Mouse (Mus musculus) hindbrain, embryonic 11.5 days (tissue): ENCODE measurements around the gene Izumo4. TPM values are rescaled to one million over a fixed set of nuclear protein-coding genes. Genes with fewer than 3 reads are reported as not detected.

ENCODE experiments used
- ATAC-seq: fragments of 200-750 bp; cut with Nextera tagmentation; 2 replicates; pipeline ENCODE4 v1.8.0; 2017; ENCODE audit warnings: mild to moderate bottlenecking, moderate TSS enrichment, moderate library complexity; ENCODE audit not compliant: low FRiP score
- DNase-seq: peaks from one replicate; pipeline ENCODE4 v3.0.0-alpha.2; 2015; ENCODE audit warnings: low spot score
- H3K27ac ChIP-seq: fragments of 300-500 bp; sonication (generic); 2 replicates; pipeline ENCODE4 v1.5.1; 2014; ENCODE audit warnings: mild to moderate bottlenecking, low read depth, low read length
- H3K27me3 ChIP-seq: fragments of 300-500 bp; sonication (generic); 2 replicates; pipeline ENCODE4 v1.6.1; 2014; ENCODE audit warnings: mild to moderate bottlenecking, low read length, moderate library complexity, mixed read lengths; ENCODE audit not compliant: control insufficient read depth, insufficient read depth
- H3K36me3 ChIP-seq: fragments of 300-500 bp; sonication (generic); 2 replicates; pipeline ENCODE4 v1.6.1; 2014; ENCODE audit warnings: mild to moderate bottlenecking, low read length, moderate library complexity, mixed read lengths; ENCODE audit not compliant: control insufficient read depth, insufficient read depth
- H3K4me1 ChIP-seq: fragments of 300-500 bp; sonication (generic); replicated peaks from 2 replicates; pipeline ENCODE4 v1.6.1; 2014; ENCODE audit warnings: low read length, mixed read lengths; ENCODE audit not compliant: control insufficient read depth, insufficient read depth
- H3K4me2 ChIP-seq: fragments of 300-500 bp; sonication (generic); replicated peaks from 2 replicates; pipeline ENCODE4 v1.6.1; 2014; ENCODE audit warnings: mild to moderate bottlenecking, low read depth, low read length
- H3K4me3 ChIP-seq: fragments of 300-500 bp; sonication (generic); 2 replicates; pipeline ENCODE4 v1.5.1; 2014; ENCODE audit warnings: low read depth, low read length
- H3K9ac ChIP-seq: fragments of 300-500 bp; sonication (generic); 2 replicates; pipeline ENCODE4 v1.6.1; 2014; ENCODE audit warnings: low read depth, low read length
- H3K9me3 ChIP-seq: fragments of 300-500 bp; sonication (generic); 2 replicates; pipeline ENCODE4 v1.6.1; 2016; ENCODE audit warnings: low read length; ENCODE audit not compliant: control insufficient read depth
- WGBS: fragments of 180-500 bp; shearing (Covaris S2); extraction: QIAGEN DNeasy Blood & Tissue Kit; methylation state at CpG from one replicate; pipeline ENCODE4 v1.1.7; 2014; 5-methylcytosine and 5-hydroxymethylcytosine counted together
- polyA plus RNA-seq: library from polyadenylated mRNA; unstranded; fragments of >200 nt; fragmentation: Nextera tagmentation; extraction: Ambion mirVana; gene quantifications from 2 replicates; pipeline ENCODE4 v1.2.1, GENCODE M21; 2014

The Izumo4 gene
- polyA plus RNA-seq, 1 experiment from 2014 or later, result 11.4 TPM

GRCm38 (mm10) chr10:80697812-80698211, 4.2 kb upstream of the Izumo4 start:
- no peak overlapping the region for H3K4me2 ChIP-seq
- no peaks in the 10 kb centered on the region for H3K9me3 ChIP-seq
- WGBS, result 89% methylated on average over 9 of the region's 9 CpGs
- H3K27ac ChIP-seq, result no peak overlapping the region
- no peak for ATAC-seq
- H3K36me3 ChIP-seq, result peaks cover 5% of the 10 kb centered on the region; the same call in 1 of the 2 replicates
- no peak overlapping the region for H3K9ac ChIP-seq
- DNase-seq, result no peak
- no peaks in the 10 kb centered on the region for H3K27me3 ChIP-seq
- no peak overlapping the region for H3K4me3 ChIP-seq
- H3K4me1 ChIP-seq, result peaks cover 3% of the 10 kb centered on the region

- Histone ChIP-seq H3K4me2 (no peak overlapping the region), H3K9me3 (no peaks in the 10 kb centered on the region), H3K4me3 (no peak overlapping the region), H3K36me3 (peaks cover 5% of the 10 kb centered on the region; the same call in 1 of the 2 replicates), H3K9ac (no peak overlapping the region), H3K4me1 (peaks cover 5% of the 10 kb centered on the region), H3K27ac (no peak overlapping the region), H3K27me3 (no peaks in the 10 kb centered on the region)
- WGBS, result 92% methylated on average over 9 of the region's 9 CpGs
- DNase-seq (no peak), ATAC-seq (no peak)
Observed at GRCm38 (mm10) chr10:80698605-80699004, 3.4 kb upstream of the Izumo4 start.

GRCm38 (mm10) chr10:80700038-80700504, 1.9 kb upstream of the Izumo4 start:
- Histone ChIP-seq H3K4me3 (no peak overlapping the region), H3K4me2 (no peak overlapping the region)

GRCm38 (mm10) chr10:80700732-80701131, 1.3 kb upstream of the Izumo4 start:
- Histone ChIP-seq H3K9ac (0 out of 2 replicates have a peak overlapping the region, but pooled peaks have one; percentile 19), H3K4me2 (peak overlapping the region; percentile 81), H3K36me3 (0 out of 2 replicates have a peak, but pooled peaks cover 2% of the 10 kb centered on the region), H3K27ac (no peak overlapping the region), H3K27me3 (no peaks in the 10 kb centered on the region), H3K4me1 (peaks cover 5% of the 10 kb centered on the region), H3K9me3 (no peaks in the 10 kb centered on the region), H3K4me3 (peak overlapping the region; percentile 66)
- DNase-seq (no peak), ATAC-seq (no peak)
- 53% methylated on average over 4 of the region's 4 CpGs for WGBS

More at GRCm38 (mm10) chr10:80700038-80700504, 1.9 kb upstream of the Izumo4 start:
- H3K4me1 ChIP-seq, result peaks cover 5% of the 10 kb centered on the region
- no peaks in the 10 kb centered on the region for H3K9me3 ChIP-seq
- ATAC-seq (no peak), DNase-seq (no peak)
- 0 out of 2 replicates have a peak, but pooled peaks cover 2% of the 10 kb centered on the region for H3K36me3 ChIP-seq
- no peaks in the 10 kb centered on the region for H3K27me3 ChIP-seq
- no peak overlapping the region for H3K9ac ChIP-seq
- H3K27ac ChIP-seq, result no peak overlapping the region
- WGBS, result 86% methylated on average over 7 of the region's 7 CpGs

- peak overlapping the region; percentile 81 for H3K4me2 ChIP-seq
- peaks cover 5% of the 10 kb centered on the region for H3K4me1 ChIP-seq
- H3K9me3 ChIP-seq, result no peaks in the 10 kb centered on the region
- DNase-seq, result peak; percentile 91
- 2% methylated on average over 47 of the region's 47 CpGs for WGBS
- peak; percentile 89 for ATAC-seq
- H3K4me3 ChIP-seq, result peak overlapping the region; percentile 66
- H3K27ac ChIP-seq, result peak overlapping the region; percentile 75
- 0 out of 2 replicates have a peak, but pooled peaks cover 2% of the 10 kb centered on the region for H3K36me3 ChIP-seq
- peak overlapping the region; percentile 66 for H3K9ac ChIP-seq
- no peaks in the 10 kb centered on the region for H3K27me3 ChIP-seq
Observed at GRCm38 (mm10) chr10:80702536-80703390, 779 bp downstream of the Izumo4 start.

GRCm38 (mm10) chr10:80703643-80704042, 1.7 kb downstream of the Izumo4 start:
- Histone ChIP-seq H3K4me1 (peaks cover 5% of the 10 kb centered on the region), H3K36me3 (no peaks in the 10 kb centered on the region; the same call in none of the 2 replicates), H3K9me3 (no peaks in the 10 kb centered on the region), H3K4me3 (no peak overlapping the region), H3K27me3 (no peaks in the 10 kb centered on the region), H3K4me2 (no peak overlapping the region), H3K27ac (no peak overlapping the region), H3K9ac (no peak overlapping the region; the same call in 1 of the 2 replicates)
- WGBS, result 86% methylated on average over 5 of the region's 5 CpGs
- DNase-seq (no peak), ATAC-seq (no peak)

- H3K27ac ChIP-seq, result no peak overlapping the region
- WGBS, result 86% methylated on average over 5 of the region's 5 CpGs
- ATAC-seq (no peak), DNase-seq (no peak)
- no peaks in the 10 kb centered on the region for H3K9me3 ChIP-seq
- peaks cover 5% of the 10 kb centered on the region for H3K4me1 ChIP-seq
- peaks cover 4% of the 10 kb centered on the region for H3K36me3 ChIP-seq
- no peak overlapping the region for H3K4me2 ChIP-seq
- no peak overlapping the region for H3K4me3 ChIP-seq
- no peak overlapping the region for H3K9ac ChIP-seq
- no peaks in the 10 kb centered on the region for H3K27me3 ChIP-seq
Observed at GRCm38 (mm10) chr10:80704418-80704817, 2.4 kb downstream of the Izumo4 start.

- no peak for DNase-seq
- Histone ChIP-seq H3K4me1 (peaks cover 5% of the 10 kb centered on the region), H3K27ac (no peak overlapping the region), H3K27me3 (no peaks in the 10 kb centered on the region), H3K9ac (no peak overlapping the region), H3K36me3 (peaks cover 7% of the 10 kb centered on the region), H3K9me3 (no peaks in the 10 kb centered on the region), H3K4me2 (no peak overlapping the region), H3K4me3 (no peak overlapping the region)
- WGBS, result 73% methylated on average over 3 of the region's 3 CpGs
- ATAC-seq, result no peak
Observed at GRCm38 (mm10) chr10:80705033-80705432, 3.0 kb downstream of the Izumo4 start.
